Mouse (Mus musculus) E14TG2a.4 (cell line): ENCODE results near the gene Gramd1a.

Experiments
- CTCF ChIP-seq: conservative IDR thresholded peaks from 2 replicates; pipeline ENCODE4 v1.5.1; 2014; ENCODE audit warnings: low read length
- NANOG ChIP-seq: IDR thresholded peaks from 2 replicates; pipeline ENCODE4 v1.6.1; 2014; ENCODE audit warnings: borderline replicate concordance, low read length, mixed read lengths
- POU5F1 ChIP-seq: IDR thresholded peaks from 2 replicates; pipeline ENCODE4 v1.6.1; 2014; ENCODE audit warnings: low read length, borderline replicate concordance

GRCm38 (mm10) chr7:31161831-31162230, 6.1 kb upstream of the Gramd1a start:
- TF ChIP-seq CTCF, result no peak
- TF ChIP-seq NANOG, result no peak
- no peak for TF ChIP-seq POU5F1
